Mouse (Mus musculus) lung, embryonic 15.5 days (tissue): ENCODE measurements around the gene Plxnc1. TPM values are rescaled to one million over a fixed set of nuclear protein-coding genes. Genes with fewer than 3 reads are reported as not detected.

Source experiments
- ATAC-seq: fragments of 200-750 bp; cut with Nextera tagmentation; 2 replicates; pipeline ENCODE4 v1.8.0; 2017; ENCODE audit warnings: moderate number of reproducible peaks, borderline replicate concordance; ENCODE audit not compliant: low FRiP score, low TSS enrichment; ENCODE audit errors: extremely low read depth
- H3K27ac ChIP-seq: fragments of 300-500 bp; sonication (generic); 2 replicates; pipeline ENCODE4 v1.5.1; 2015; ENCODE audit warnings: moderate library complexity, mild to moderate bottlenecking, inconsistent platforms
- H3K27me3 ChIP-seq: fragments of 300-500 bp; sonication (generic); 2 replicates; pipeline ENCODE4 v1.6.1; 2015; ENCODE audit warnings: inconsistent platforms
- H3K36me3 ChIP-seq: fragments of 300-500 bp; sonication (generic); 2 replicates; pipeline ENCODE4 v1.6.1; 2015; ENCODE audit warnings: inconsistent platforms
- H3K4me1 ChIP-seq: fragments of 300-500 bp; sonication (generic); 2 replicates; pipeline ENCODE4 v1.6.1; 2015; ENCODE audit warnings: inconsistent platforms
- H3K4me2 ChIP-seq: fragments of 300-500 bp; sonication (generic); 2 replicates; pipeline ENCODE4 v1.6.1; 2015; ENCODE audit warnings: inconsistent platforms, mild to moderate bottlenecking, moderate library complexity
- H3K4me3 ChIP-seq: fragments of 300-500 bp; sonication (generic); 2 replicates; pipeline ENCODE4 v1.5.1; 2015; ENCODE audit warnings: mild to moderate bottlenecking, inconsistent platforms
- H3K9ac ChIP-seq: fragments of 300-500 bp; sonication (generic); 2 replicates; pipeline ENCODE4 v1.6.1; 2015; ENCODE audit warnings: inconsistent platforms
- H3K9me3 ChIP-seq: fragments of 300-500 bp; sonication (generic); 2 replicates; pipeline ENCODE4 v1.6.1; 2016; ENCODE audit warnings: inconsistent platforms
- WGBS: fragments of 180-500 bp; shearing (Covaris S2); methylation state at CpG from one replicate; pipeline ENCODE4 v1.1.7; 2015; 5-methylcytosine and 5-hydroxymethylcytosine counted together
- polyA plus RNA-seq: library from polyadenylated mRNA; unstranded; fragments of >200 nt; fragmentation: Nextera tagmentation; extraction: Ambion mirVana; gene quantifications from 2 replicates; pipeline ENCODE4 v1.2.1, GENCODE M21; 2015

The Plxnc1 gene
- polyA plus RNA-seq, 1 experiment from 2014 or later: 7.1 TPM

DNA sequence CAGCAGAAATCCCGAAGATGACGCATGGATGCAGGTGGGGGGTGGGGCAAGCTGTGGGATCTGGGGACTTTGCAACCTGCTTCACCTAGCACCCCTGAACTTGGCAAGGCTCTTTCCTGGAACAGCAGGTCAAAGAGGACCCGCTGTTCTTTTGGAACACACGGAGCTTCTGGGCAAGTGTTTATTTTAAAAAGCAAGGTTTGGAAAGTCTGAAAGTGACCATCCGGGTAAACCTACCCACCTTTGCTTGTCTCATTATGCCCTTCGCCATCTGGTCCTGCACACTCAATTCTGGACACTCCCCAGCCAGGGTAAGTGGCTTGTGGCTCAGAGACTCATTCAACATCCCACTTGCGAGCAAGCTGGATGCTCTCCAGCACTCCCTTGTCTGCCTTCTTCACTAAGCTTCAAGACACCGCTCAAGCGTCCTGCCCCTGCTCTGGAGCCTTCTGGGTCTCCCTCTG lies 10.5 kb downstream of the Plxnc1 start:
- no peaks in the 10 kb centered on the region for H3K36me3 ChIP-seq
- no peaks in the 10 kb centered on the region for H3K9me3 ChIP-seq
- no peak overlapping the region for H3K27ac ChIP-seq
- H3K9ac ChIP-seq: no peak overlapping the region
- H3K4me1 ChIP-seq: peaks cover 22% of the 10 kb centered on the region
- 60% methylated on average over 9 of the region's 9 CpGs for WGBS
- H3K4me3 ChIP-seq: no peak overlapping the region
- H3K27me3 ChIP-seq: no peaks in the 10 kb centered on the region
- no peak for ATAC-seq
- no peak overlapping the region for H3K4me2 ChIP-seq

DNA sequence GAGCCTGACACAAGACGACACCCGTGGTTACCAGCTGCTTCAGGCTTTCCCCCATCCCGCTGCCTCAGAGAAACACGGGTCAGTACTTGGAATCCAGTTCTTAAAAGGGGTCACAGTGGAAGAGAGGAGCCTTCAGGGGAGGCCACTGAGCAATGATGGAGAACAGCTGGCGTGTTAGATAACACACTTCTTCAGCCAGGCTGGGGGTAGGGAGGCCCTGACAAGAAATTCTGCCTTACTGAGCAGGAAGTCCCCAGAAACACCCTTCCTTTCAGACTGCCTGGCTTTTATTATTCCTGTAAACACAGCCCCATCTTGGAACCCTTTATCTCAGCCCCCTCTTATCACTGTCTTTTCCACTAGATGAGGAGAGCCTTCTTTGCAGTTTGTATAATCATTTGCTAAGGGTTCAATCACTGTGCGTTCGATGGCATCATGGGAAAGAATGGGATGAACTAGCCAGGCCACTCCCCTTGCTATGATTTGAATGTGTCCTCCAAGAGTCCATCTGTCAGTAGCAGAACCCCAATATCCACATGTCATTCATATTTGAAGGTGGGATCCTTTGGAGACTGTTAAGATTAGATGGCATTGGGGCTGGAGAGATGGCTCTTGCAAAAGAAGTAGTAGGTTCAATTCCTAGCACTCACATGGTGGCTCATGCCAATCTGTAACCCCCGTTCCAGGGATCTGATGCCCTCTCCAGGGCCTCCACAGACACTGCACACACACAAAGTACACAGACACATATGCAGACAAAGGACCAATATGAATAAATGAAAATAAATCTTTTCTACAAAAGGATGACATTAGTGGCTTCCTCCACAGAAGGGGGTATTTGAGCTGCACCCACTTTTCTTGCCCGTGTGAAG lies 12.4 kb downstream of the Plxnc1 start:
- Histone ChIP-seq H3K9ac (no peak overlapping the region), H3K9me3 (no peaks in the 10 kb centered on the region), H3K36me3 (no peaks in the 10 kb centered on the region), H3K4me1 (peaks cover 22% of the 10 kb centered on the region), H3K27ac (peak overlapping the region; percentile 62), H3K27me3 (no peaks in the 10 kb centered on the region), H3K4me2 (no peak overlapping the region), H3K4me3 (no peak overlapping the region)
- peak; percentile 95 for ATAC-seq
- WGBS: 29% methylated on average over 9 of the region's 9 CpGs

DNA sequence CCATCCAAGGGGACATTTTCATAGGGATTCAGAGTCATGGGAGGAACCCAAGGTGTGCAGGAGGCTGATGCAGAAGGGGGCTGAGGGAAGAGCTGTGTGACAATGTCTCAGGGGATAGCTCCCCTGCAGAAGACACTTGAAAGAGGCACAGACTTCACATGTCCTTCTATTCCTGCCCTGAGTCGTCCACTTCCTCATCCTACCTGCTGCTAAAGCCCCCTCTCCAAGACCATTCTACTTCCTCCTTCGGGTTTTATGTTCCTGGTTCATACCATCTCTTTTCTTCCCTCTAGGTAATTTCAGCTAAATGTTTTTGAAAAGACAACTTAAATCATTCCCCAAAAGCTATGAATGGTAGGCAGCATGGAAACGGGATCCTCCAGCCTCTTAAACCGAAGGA lies 16.5 kb downstream of the Plxnc1 start:
- Histone ChIP-seq H3K4me1 (peaks cover 19% of the 10 kb centered on the region), H3K4me3 (no peak overlapping the region), H3K27ac (no peak overlapping the region), H3K9me3 (no peaks in the 10 kb centered on the region), H3K36me3 (no peaks in the 10 kb centered on the region), H3K4me2 (no peak overlapping the region), H3K27me3 (no peaks in the 10 kb centered on the region), H3K9ac (no peak overlapping the region)
- WGBS: 92% methylated on average over 4 of the region's 4 CpGs
- no peak for ATAC-seq

DNA sequence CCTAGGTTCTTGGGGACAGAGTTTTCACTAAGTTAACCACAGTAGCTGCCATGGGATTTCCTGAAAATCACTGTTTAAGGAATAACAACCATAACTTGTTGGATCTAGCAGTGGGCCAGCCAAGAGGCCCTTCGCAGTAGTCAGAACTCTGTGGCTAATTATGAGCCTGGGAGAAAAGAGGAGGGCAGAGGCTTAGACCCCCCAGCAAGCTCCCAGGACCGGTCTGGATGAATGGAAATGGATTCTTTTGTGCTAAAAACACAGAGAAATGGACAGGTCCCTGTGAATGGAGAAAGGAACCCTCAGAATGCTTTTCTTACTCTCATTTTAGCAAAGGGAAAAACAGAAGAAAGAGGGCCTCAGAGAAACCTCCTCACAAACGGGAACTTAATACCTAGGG lies 18.3 kb downstream of the Plxnc1 start:
- no peak overlapping the region for H3K27ac ChIP-seq
- H3K36me3 ChIP-seq: no peaks in the 10 kb centered on the region
- ATAC-seq: no peak
- no peak overlapping the region for H3K4me2 ChIP-seq
- no peak overlapping the region for H3K4me3 ChIP-seq
- H3K4me1 ChIP-seq: peaks cover 16% of the 10 kb centered on the region
- H3K9me3 ChIP-seq: no peaks in the 10 kb centered on the region
- no peaks in the 10 kb centered on the region for H3K27me3 ChIP-seq
- H3K9ac ChIP-seq: no peak overlapping the region
- WGBS: 85% methylated on average over 3 of the region's 3 CpGs

DNA sequence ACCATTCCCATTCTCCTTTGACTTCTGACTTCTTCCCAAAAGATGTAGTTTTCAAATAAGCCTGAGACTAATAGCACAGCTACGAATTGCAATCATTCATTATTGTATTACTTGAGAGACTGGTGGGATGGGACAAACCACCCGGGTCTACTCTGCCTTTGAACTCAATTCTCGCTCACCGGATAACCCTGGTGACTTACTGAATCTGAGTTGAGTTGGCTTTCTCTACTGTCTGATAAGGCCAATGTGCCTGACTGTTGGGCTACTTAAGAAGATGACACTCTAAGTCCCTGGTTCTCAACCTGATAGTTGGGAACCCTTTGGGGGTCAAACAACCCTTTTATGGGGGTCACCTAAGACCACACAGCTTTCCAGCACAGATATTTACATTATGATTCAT lies 19.8 kb downstream of the Plxnc1 start:
- Histone ChIP-seq H3K9me3 (no peaks in the 10 kb centered on the region), H3K36me3 (no peaks in the 10 kb centered on the region), H3K27ac (no peak overlapping the region), H3K4me2 (no peak overlapping the region), H3K4me3 (no peak overlapping the region), H3K9ac (no peak overlapping the region), H3K27me3 (no peaks in the 10 kb centered on the region), H3K4me1 (peaks cover 14% of the 10 kb centered on the region)
- no peak for ATAC-seq
- 82% methylated on average over 4 of the region's 4 CpGs for WGBS

DNA sequence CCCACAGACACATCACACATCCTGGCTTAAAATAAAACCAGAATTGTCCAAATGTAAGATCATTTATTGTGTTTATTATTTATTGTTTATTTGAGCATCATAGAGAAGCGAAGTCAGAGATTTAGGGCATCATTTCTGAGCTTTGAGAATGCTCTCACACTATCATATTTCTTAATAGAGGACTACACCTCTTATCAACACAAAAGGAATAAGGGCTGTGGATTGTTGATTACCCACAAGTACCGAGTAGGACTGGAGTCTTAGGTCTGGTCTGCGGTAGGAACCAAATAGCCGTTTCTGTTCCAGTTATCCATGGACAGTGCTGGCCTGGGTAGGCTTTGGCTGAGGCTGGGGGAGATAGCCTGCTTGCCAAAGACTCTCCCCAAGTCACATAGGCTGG lies 20.2 kb downstream of the Plxnc1 start:
- Histone ChIP-seq H3K4me1 (peaks cover 14% of the 10 kb centered on the region), H3K27me3 (no peaks in the 10 kb centered on the region), H3K27ac (no peak overlapping the region), H3K4me2 (no peak overlapping the region), H3K4me3 (no peak overlapping the region), H3K9me3 (no peaks in the 10 kb centered on the region), H3K9ac (no peak overlapping the region), H3K36me3 (no peaks in the 10 kb centered on the region)
- 78% methylated on average over 4 of the region's 4 CpGs for WGBS
- ATAC-seq: no peak

DNA sequence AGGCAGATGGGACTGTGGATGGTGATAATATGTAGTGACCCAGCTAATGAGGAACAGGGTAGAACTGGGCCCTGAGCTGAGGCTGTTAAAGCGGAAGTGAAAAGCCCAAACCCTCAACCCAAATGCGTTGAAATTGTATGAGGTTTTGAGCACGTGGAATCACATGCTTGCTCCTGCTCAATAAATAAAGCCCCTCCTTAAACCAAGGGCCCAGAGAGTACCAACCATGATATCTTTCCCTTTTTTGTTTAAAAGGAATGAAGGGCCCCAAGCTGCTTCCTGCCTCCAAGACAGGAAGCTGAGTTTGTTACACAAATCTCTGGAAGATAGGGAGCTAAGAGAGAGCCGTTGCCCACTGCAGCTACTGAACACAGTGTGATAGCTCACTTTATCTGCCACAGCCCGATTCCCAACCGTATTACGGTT lies 21.3 kb downstream of the Plxnc1 start:
- Histone ChIP-seq H3K27ac (peak overlapping the region; percentile 10; the same call in 1 of the 2 replicates), H3K4me1 (peaks cover 14% of the 10 kb centered on the region), H3K36me3 (no peaks in the 10 kb centered on the region), H3K9me3 (no peaks in the 10 kb centered on the region), H3K4me3 (no peak overlapping the region), H3K9ac (no peak overlapping the region), H3K27me3 (no peaks in the 10 kb centered on the region), H3K4me2 (no peak overlapping the region)
- no peak for ATAC-seq
- 40% methylated on average over 7 of the region's 7 CpGs for WGBS

DNA sequence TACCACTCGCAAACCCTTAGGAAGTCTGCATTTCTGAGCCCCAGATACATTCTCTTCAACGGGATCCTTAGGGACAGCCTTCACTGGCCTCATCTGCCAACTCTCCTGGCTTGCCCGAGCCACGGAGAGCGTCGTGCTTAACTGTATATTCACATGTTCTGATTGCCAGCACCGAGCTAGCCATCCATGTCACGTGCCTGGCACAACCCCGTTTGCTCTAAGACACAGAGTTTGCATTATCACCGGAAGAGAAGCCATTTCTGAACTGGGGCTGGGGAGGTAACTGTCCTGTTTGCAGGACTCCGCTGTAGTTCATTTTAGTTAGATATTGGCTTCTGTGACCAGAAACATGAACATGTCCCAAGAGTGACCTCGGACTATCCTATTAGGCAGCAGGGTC lies 21.8 kb downstream of the Plxnc1 start:
- Histone ChIP-seq H3K4me1 (peaks cover 17% of the 10 kb centered on the region), H3K36me3 (no peaks in the 10 kb centered on the region), H3K27me3 (no peaks in the 10 kb centered on the region), H3K4me3 (no peak overlapping the region), H3K9ac (no peak overlapping the region), H3K27ac (no peak overlapping the region), H3K9me3 (no peaks in the 10 kb centered on the region), H3K4me2 (no peak overlapping the region)
- ATAC-seq: no peak
- 84% methylated on average over 12 of the region's 12 CpGs for WGBS

DNA sequence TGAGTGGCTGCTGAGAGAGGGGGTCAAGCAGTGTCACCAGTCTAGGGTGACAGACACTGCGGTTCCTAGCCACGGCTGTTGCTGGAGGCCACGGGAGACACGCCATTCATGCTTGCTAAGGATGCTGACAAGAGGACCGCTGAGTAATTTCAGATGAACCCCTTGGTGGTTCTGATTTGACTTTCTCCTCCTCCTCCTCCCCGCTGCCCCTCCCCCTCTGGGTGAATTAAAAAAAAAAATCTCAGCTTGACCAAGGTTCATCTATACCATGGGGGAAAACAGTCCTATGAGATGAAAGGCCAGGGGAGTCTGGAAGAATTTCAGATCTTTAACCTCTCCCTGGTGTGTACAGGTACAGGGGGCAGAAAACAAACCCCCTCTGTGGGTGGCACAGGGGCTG lies 22.9 kb downstream of the Plxnc1 start:
- ATAC-seq: no peak
- H3K9me3 ChIP-seq: no peaks in the 10 kb centered on the region
- peaks cover 19% of the 10 kb centered on the region for H3K4me1 ChIP-seq
- H3K27ac ChIP-seq: no peak overlapping the region
- no peak overlapping the region for H3K9ac ChIP-seq
- H3K4me2 ChIP-seq: no peak overlapping the region
- no peak overlapping the region for H3K4me3 ChIP-seq
- no peaks in the 10 kb centered on the region for H3K36me3 ChIP-seq
- no peaks in the 10 kb centered on the region for H3K27me3 ChIP-seq
- WGBS: 70% methylated on average over 6 of the region's 6 CpGs

DNA sequence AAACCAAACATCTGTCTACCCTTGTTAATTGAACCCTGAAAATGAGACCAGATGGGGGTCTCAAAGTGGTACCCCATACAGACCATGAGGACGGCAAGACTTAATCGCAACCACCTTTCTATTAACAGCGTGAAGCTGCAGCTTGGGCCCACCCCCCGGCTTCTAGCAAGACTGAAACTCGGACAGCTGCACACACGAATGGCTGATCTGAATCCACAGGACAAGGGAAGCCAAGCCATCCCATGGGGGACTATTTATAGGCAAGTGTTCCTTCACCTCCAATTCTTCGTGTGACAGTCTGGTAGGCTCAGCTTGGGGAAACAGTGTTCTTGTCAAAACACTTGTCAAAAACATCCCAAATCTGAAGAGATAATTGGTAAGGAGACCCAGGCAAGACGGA lies 24.1 kb downstream of the Plxnc1 start:
- no peaks in the 10 kb centered on the region for H3K36me3 ChIP-seq
- 72% methylated on average over 8 of the region's 8 CpGs for WGBS
- no peak overlapping the region for H3K4me2 ChIP-seq
- H3K4me1 ChIP-seq: peaks cover 19% of the 10 kb centered on the region
- no peaks in the 10 kb centered on the region for H3K9me3 ChIP-seq
- no peak overlapping the region for H3K4me3 ChIP-seq
- no peak overlapping the region for H3K9ac ChIP-seq
- no peak overlapping the region for H3K27ac ChIP-seq
- no peak for ATAC-seq
- H3K27me3 ChIP-seq: no peaks in the 10 kb centered on the region

DNA sequence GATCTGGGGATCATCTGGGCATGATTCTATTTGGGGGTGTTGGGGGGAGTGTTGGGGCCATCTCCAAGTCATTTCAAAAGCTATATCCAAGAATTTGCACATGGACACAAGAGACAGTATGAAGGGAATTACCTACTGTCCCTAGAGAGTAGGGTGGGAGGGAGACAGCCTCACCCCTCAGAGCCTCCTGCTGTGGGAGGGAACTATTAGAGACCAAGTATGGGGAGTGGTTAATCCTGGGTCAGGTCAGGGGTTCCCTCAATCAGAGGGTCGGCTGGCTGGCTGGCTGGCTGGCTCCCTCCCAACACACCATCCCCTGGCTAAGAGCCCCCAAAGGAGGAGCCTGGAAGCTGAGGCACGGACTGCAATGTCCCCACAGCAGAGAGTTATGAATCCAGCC lies 24.7 kb downstream of the Plxnc1 start:
- no peaks in the 10 kb centered on the region for H3K36me3 ChIP-seq
- peak; percentile 27; the same call in 1 of the 2 replicates for ATAC-seq
- H3K9ac ChIP-seq: no peak overlapping the region
- H3K4me3 ChIP-seq: no peak overlapping the region
- H3K4me2 ChIP-seq: no peak overlapping the region
- H3K4me1 ChIP-seq: peaks cover 19% of the 10 kb centered on the region
- H3K27ac ChIP-seq: peak overlapping the region; percentile 1
- no peaks in the 10 kb centered on the region for H3K9me3 ChIP-seq
- 36% methylated on average over 2 of the region's 2 CpGs for WGBS
- H3K27me3 ChIP-seq: no peaks in the 10 kb centered on the region

DNA sequence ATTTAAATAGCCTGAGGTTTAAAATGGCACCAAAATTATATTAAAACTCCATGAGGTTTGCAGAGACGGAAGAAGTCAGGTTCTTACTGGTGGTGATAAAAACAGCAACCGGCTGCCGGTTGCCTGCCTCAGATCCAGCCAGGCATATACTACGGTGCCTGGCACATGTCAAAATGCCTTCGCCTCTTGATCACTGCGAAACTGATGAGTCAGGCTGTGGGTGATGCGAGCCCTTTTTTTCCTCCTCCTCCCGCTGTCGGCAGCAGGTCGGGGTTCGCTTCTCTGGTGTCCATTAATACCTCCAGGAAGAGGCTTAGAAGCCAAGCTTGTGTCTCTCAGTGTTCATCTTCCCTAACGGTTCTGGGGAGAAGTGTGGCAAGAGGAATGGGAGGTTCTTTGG lies 25.1 kb downstream of the Plxnc1 start:
- H3K4me3 ChIP-seq: no peak overlapping the region
- no peak for ATAC-seq
- H3K9me3 ChIP-seq: no peaks in the 10 kb centered on the region
- no peaks in the 10 kb centered on the region for H3K27me3 ChIP-seq
- H3K27ac ChIP-seq: peak overlapping the region; percentile 1
- no peak overlapping the region for H3K4me2 ChIP-seq
- 48% methylated on average over 12 of the region's 12 CpGs for WGBS
- no peak overlapping the region for H3K9ac ChIP-seq
- no peaks in the 10 kb centered on the region for H3K36me3 ChIP-seq
- H3K4me1 ChIP-seq: peaks cover 19% of the 10 kb centered on the region
